Mouse (Mus musculus): ENCODE data around the gene Erg. TPM values are rescaled to one million over a fixed set of nuclear protein-coding genes. Genes with fewer than 3 reads are reported as not detected.

Erg gene
- total and polyA plus RNA-seq, 3 experiments = 13.8 to 18.3 (median 14.0) TPM

- DNase-seq = no peak
Observed at GRCm38 (mm10) chr16:95387008-95387407, 199.4 kb downstream of the Erg start.

GRCm38 (mm10) chr16:95385299-95385973, 201.0 kb downstream of the Erg start:
- no peak for DNase-seq

- no peak for DNase-seq
Observed at GRCm38 (mm10) chr16:95384590-95385148, 201.7 kb downstream of the Erg start.

- DNase-seq = no peak
Observed at GRCm38 (mm10) chr16:95382251-95382650, 204.1 kb downstream of the Erg start.

DNA sequence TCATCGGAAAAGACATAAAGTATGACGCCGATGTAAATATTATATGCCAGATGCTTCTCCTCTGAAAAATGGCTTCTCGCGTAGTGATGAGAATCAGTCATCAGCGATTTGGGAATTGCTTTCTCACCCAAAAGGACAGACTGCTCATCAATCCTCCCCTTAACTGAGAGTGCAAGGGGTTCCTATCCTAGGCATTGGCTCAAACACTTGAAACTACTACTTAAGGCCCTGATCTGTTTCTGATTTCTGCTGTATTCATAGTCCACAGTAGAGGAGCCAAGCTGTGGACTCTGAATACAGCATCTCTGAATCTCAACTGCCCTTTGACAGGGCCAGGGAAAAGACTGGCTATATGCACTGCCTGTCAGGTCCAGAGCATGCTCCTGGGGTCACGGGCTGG, 209.6 kb downstream of the Erg start:
- no peak for DNase-seq

DNA sequence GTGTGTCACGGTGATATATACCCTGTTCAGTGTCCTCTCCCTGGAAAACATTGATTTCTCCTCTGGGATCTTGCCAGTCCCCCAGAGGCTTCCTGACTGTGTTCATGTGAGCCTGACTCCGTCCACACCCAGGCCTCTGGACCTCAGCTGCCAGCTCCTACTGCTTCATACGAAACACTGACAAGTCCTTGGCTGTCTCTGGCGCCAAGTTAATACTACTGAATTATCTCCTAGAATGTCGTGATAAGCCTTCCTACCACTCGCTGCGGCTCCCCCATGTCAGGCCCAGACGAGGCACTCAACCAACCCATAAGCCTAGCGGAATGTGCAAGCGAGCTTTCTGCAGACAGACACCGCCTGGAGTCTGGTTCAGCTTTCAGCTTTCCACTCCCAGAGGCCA, 210.0 kb downstream of the Erg start:
- DNase-seq = no peak

- DNase-seq = no peak
Observed at GRCm38 (mm10) chr16:95374646-95375045, 211.7 kb downstream of the Erg start.

GRCm38 (mm10) chr16:95372960-95373359, 213.4 kb downstream of the Erg start:
- DNase-seq = peak; percentile 22

GRCm38 (mm10) chr16:95371713-95372112, 214.7 kb downstream of the Erg start:
- DNase-seq = no peak

- DNase-seq = no peak
Observed at GRCm38 (mm10) chr16:95366989-95367765, 219.2 kb downstream of the Erg start.

GRCm38 (mm10) chr16:95365214-95365613, 221.2 kb downstream of the Erg start:
- DNase-seq = no peak

DNA sequence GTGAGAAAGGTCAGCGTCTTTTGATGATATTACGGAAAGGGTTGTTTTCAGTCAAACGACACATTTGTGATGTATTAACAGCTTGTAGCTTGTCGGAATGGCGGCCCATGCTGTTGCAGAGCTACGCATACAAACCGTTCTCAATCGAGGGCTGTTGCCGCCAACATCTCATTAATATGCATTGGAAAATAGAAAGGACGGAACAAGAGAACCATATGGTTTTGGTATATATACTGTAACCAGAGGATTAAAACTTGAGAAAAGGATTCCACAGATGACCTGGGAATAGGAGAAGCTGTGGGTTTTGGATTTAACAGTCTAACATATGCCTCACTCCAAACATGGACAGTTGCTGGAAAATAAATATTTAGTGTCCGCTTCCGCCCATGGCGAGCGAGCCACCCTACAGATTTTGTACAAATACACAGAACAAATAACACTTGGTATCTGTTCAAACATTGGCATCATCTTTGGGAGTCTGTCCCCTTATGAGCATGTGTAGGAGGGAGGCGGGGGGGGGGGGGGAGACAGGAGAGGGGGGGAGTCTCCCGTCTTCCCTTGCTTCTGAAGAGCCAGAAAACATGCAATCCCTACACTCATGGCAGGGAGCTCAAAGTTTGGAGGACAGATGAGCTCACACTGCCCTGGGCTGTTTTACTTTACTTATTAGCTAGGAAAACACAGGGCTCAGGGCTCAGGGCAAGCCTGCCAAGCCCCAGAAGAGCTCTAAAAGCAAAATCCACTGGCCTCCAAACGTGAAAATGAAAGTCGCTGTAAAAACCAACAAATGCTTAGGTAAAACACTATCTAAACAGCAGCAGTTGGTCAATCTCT, 222.5 kb downstream of the Erg start:
- DNase-seq = no peak

DNA sequence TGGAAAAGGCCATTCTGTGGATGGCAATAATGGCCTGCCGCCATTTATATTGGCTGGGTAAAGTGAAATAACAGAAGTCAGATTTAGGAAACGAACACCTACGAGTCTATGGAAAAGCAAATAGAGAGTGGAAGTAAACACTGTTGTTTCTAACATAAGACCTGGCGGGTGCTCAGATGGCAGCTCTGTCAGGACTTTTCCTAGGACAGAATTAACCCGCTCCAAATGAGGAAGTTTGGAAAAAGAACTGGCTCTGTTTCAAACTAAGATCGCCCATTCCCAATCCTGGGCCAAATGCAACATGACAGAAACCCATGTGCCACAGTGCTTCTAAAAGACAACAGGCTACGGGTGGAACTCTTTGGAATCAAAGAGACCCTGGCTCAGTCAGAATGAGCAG, 224.4 kb downstream of the Erg start:
- DNase-seq = no peak

- DNase-seq = no peak
Observed at GRCm38 (mm10) chr16:95360940-95361489, 225.4 kb downstream of the Erg start.

GRCm38 (mm10) chr16:95360214-95360850, 226.1 kb downstream of the Erg start:
- no peak for DNase-seq

DNA sequence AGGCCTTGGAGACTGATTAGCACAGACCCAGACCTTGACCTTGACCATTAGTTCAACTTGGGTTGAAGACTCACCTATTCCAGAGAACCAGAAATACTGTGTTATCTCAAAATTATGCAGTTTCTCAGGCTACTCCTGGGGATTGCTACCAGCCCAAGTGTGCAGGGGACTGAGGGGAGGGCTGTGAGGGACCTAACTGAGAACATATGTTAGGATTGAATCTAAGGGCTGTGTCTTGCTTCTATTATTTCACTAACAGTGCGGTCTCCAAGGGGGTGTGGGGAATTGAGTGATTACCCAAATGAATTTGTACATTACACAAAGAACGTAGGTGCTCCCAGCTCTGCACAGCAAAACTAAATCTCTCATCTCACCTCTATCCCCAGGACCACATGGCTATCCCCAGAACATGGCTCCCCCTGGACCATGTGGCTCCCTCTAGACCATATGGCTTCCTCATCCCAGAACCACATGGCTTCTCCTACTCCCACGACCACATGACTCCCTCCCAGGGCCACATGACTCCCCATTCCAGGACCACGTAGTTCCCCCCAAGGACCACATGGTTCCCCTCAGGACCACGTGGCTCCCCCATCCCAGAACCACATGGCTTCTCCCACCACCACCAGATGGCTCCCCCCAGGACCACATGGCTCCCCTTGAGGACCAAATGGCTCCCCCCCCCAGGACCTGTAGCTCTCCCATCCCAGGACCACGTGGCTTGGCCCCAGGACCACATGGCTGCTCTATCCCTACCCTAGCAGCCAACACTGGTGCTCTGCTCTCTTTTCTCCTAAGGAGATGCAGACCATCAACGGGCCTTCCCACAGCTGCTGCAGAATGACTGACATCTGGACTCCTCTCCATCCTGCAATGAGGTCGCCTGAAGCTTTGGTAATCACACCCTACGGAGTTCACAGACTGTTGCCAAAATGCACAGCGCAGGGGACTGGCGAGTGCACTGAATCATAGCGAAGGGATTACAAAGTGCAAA, 229.1 kb downstream of the Erg start:
- DNase-seq = no peak

- DNase-seq = no peak
Observed at GRCm38 (mm10) chr16:95353838-95354237, 232.6 kb downstream of the Erg start.

DNA sequence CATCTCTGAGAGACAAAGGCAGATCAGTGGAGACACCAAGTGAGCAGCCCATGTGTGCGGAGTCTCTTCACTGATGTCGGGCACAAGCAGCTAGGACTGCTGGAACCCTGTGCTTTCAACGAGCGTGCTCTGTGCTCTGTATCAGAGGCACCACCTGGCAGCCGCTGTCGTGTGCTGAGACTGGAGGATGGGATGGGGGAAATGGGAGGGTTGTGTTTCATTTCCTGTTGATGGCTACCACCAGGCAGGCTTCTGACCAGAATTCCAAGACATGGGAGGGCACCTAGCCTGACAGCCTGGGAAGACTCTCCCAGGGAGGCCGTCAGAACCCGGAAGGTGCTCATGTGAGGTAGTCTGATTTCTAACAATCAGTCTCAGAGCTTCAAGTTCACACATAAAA, 234.1 kb downstream of the Erg start:
- DNase-seq = no peak

GRCm38 (mm10) chr16:95350499-95350898, 235.9 kb downstream of the Erg start:
- DNase-seq = peak; percentile 38

DNA sequence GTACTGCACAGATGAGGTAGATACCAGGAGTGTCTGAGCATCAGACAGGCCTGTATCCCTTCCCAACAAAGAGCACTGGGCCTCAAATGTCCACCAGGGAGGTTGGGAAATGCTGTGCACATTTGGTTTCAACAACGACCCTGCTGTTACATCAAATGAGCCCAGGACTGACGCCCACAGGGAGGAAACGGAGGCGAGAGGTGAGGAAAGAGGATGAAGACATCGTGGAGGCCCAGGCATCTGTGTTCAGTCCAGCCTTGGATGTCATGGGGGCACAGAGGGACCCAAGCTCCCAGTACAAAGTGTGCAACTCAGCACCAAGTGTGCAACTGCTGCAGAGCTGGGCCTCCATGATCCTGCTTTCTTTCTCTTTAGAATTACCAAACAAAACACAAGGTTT, 236.6 kb downstream of the Erg start:
- DNase-seq = no peak

All from adrenal gland, adult 2 months (tissue).